Mouse (Mus musculus) C2C12 (cell line): ENCODE measurements around the gene Serinc5. TPM values are rescaled to one million over a fixed set of nuclear protein-coding genes. Genes with fewer than 3 reads are reported as not detected.
A peak's percentile ranks its signal among the peaks of the same experiment; 100 is the strongest.

Source experiments
- H3K27me3 ChIP-seq: one replicate; pipeline ENCODE4 v1.6.1; 2011; ENCODE audit not compliant: control insufficient read depth, insufficient read depth, insufficient read length
- H3K36me3 ChIP-seq: one replicate; pipeline ENCODE4 v1.6.1; 2011; ENCODE audit not compliant: control insufficient read depth, insufficient read depth
- H3K4me3 ChIP-seq: one replicate; pipeline ENCODE4 v1.5.1; 2011; ENCODE audit warnings: mild to moderate bottlenecking, control low read depth; ENCODE audit not compliant: poor library complexity, insufficient read depth, severe bottlenecking
- H3K79me2 ChIP-seq: one replicate; pipeline ENCODE4 v1.6.1; 2011; ENCODE audit not compliant: control insufficient read depth, insufficient read depth
- H3K79me3 ChIP-seq: one replicate; pipeline ENCODE4 v1.6.1; 2011; ENCODE audit warnings: low read depth, control low read depth
- H3ac ChIP-seq: one replicate; pipeline ENCODE3; 2011; ENCODE audit warnings: low read depth; ENCODE audit not compliant: control insufficient read depth, insufficient read length
- CEBPB ChIP-seq: IDR thresholded peaks from one replicate; pipeline ENCODE4 v1.6.1; 2011; ENCODE audit warnings: low read depth, mild to moderate bottlenecking, control low read depth, moderate library complexity
- CTCF ChIP-seq: IDR thresholded peaks from one replicate; pipeline ENCODE4 v1.5.1; 2011; ENCODE audit not compliant: control insufficient read depth, insufficient read depth, insufficient read length
- FOSL1 ChIP-seq: IDR thresholded peaks from one replicate; pipeline ENCODE4 v1.8.0; 2011; ENCODE audit warnings: mild to moderate bottlenecking, low read length; ENCODE audit not compliant: poor library complexity, insufficient read depth, severe bottlenecking
- MAX ChIP-seq: IDR thresholded peaks from one replicate; pipeline ENCODE4 v1.6.1; 2011; ENCODE audit warnings: mild to moderate bottlenecking, control low read depth
- MYOD1 ChIP-seq: IDR thresholded peaks from one replicate; pipeline ENCODE4 v1.6.1; 2011; ENCODE audit warnings: low read depth; ENCODE audit not compliant: control insufficient read depth, insufficient read length
- MYOG ChIP-seq: IDR thresholded peaks from one replicate; pipeline ENCODE4 v1.6.1; 2011; ENCODE audit not compliant: control insufficient read depth, insufficient read length; ENCODE audit errors: extremely low read depth
- USF1 ChIP-seq: IDR thresholded peaks from one replicate; pipeline ENCODE4 v1.6.1; 2011; ENCODE audit warnings: low read depth, mild to moderate bottlenecking, control low read depth, moderate library complexity
- polyA plus RNA-seq: library from polyadenylated mRNA; unstranded; fragments of >200 nt; fragmentation: generic; extraction: Trizol; gene quantifications from one replicate; pipeline ENCODE4 v1.2.1, GENCODE M21; 2012; ENCODE audit warnings: missing spikeins

Gene Serinc5
- polyA plus RNA-seq, 1 experiment: 2.8 TPM

DNA sequence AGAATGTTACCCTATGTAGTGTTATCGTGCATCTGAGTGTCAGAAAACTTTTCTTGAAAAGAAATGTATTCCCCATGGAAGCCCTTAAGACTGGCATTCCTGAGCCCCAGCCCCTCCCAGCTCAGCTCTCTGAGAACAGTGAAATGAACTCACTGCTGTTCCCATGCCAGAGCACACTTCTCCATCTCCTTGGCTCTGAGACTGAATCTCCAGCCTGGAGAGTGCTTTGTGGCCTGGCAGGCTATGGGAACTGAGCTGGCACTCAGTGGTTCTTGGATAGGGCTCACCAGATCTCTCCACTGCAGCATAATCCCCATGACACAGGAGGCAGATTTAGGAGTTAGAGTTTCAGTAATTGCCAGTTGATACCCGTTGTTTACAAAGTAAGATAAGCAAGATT, 36.8 kb downstream of the Serinc5 start:
- H3K79me3 ChIP-seq: no peaks in the 10 kb centered on the region
- no peaks in the 10 kb centered on the region for H3K27me3 ChIP-seq
- no peak overlapping the region for H3ac ChIP-seq
- no peaks in the 10 kb centered on the region for H3K36me3 ChIP-seq
- no peaks in the 10 kb centered on the region for H3K79me2 ChIP-seq
- TF ChIP-seq CTCF (no peak), MYOD1 (no peak), CEBPB (no peak), MYOG (no peak), FOSL1 (no peak), USF1 (no peak), MAX (no peak)
- H3K4me3 ChIP-seq: no peak overlapping the region

DNA sequence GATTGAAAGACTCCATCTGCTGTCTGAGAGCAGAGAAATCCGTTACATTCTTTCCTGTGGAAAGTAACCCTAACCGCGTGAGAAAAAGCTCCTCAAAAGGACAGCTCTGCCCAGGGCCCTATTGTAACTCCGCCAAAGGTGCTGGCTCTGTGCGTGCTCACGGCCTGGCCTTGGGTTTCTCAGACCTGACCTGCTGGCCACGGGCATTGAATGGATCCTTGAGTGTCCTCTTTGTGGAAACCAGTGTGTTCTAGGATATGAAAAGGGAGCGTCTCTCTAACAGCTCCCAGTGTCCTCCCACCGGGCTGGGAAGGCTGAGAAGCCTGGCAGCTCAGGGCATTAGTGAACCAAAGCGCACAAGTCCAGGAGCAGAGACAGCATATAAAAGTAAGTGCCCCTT, 38.2 kb downstream of the Serinc5 start:
- TF ChIP-seq USF1 (no peak), MYOD1 (no peak), CTCF (no peak), MYOG (no peak), MAX (no peak), CEBPB (no peak), FOSL1 (no peak)
- Histone ChIP-seq H3K27me3 (no peaks in the 10 kb centered on the region), H3K79me3 (no peaks in the 10 kb centered on the region), H3K4me3 (no peak overlapping the region), H3K36me3 (no peaks in the 10 kb centered on the region), H3K79me2 (no peaks in the 10 kb centered on the region), H3ac (no peak overlapping the region)

DNA sequence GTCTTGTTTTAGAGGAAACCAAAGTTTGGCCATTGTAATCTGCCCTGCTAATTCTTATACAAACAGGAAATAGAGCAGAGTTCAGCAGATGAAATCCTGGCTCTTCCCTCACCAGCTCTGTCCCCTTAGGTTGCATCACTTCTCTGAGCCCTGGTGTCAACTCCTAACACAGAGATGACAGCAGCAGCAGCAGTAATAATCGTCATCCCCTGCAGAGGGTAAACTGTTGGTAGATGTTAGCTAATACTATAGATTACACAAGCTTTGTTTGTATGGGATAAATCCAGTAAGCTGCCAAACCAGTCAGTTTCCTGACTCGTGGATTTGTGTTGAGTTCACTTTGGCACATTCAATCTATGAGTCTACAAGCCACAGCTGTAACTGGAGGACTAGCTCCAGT, 40.1 kb downstream of the Serinc5 start:
- no peak for TF ChIP-seq MYOG
- no peak for TF ChIP-seq USF1
- TF ChIP-seq MYOD1: no peak
- no peak for TF ChIP-seq MAX
- no peak for TF ChIP-seq CEBPB
- TF ChIP-seq CTCF: no peak
- TF ChIP-seq FOSL1: no peak
- no peak overlapping the region for H3ac ChIP-seq
- no peak overlapping the region for H3K4me3 ChIP-seq
- H3K79me2 ChIP-seq: no peaks in the 10 kb centered on the region
- H3K36me3 ChIP-seq: no peaks in the 10 kb centered on the region
- H3K79me3 ChIP-seq: no peaks in the 10 kb centered on the region
- no peaks in the 10 kb centered on the region for H3K27me3 ChIP-seq

DNA sequence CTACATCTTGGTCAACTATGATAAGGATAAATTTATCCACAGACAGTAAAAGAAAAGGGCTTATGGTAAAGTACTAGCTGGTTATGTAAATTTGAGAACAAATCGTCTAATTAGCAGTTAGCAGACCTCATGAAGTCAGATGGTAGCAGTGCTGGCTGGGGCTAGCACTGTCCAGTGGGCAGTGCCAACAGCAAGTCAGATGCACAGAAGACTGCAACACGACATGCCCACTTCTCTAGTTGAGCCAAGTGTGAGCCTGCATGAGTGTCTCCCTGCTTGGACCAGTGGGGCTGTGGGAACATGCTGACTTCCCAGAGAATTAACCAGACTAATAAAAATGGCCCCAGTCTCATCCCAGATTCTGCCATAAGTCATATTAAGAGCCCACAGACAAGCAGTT, 41.6 kb downstream of the Serinc5 start:
- Histone ChIP-seq H3K79me2 (no peaks in the 10 kb centered on the region), H3K27me3 (no peaks in the 10 kb centered on the region), H3K79me3 (no peaks in the 10 kb centered on the region), H3K4me3 (no peak overlapping the region), H3ac (no peak overlapping the region), H3K36me3 (no peaks in the 10 kb centered on the region)
- TF ChIP-seq USF1: no peak
- no peak for TF ChIP-seq MAX
- TF ChIP-seq FOSL1: no peak
- no peak for TF ChIP-seq MYOG
- no peak for TF ChIP-seq CTCF
- no peak for TF ChIP-seq MYOD1
- no peak for TF ChIP-seq CEBPB

DNA sequence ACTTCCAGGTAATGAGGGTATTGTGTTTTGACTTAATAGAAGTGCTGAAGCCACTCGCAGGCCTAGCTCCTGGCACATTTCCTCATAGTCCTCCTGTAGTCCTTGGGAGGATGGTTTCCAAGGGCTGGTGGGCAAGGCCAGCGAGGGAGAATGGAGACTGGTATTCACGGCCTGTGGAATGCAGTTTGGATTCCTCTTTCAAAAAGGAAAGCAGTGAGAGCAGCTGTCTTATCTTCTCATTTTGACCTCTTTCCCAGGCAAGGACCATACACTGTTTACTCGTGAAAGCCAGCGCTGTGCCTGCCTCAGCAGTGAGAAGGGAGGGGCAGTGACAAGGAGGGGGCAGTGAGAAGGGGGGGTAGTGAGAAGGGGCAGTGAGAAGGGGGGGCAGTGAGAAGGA, 42.4 kb downstream of the Serinc5 start:
- no peaks in the 10 kb centered on the region for H3K79me3 ChIP-seq
- H3K27me3 ChIP-seq: no peaks in the 10 kb centered on the region
- no peak for TF ChIP-seq USF1
- TF ChIP-seq CTCF: no peak
- no peak for TF ChIP-seq FOSL1
- TF ChIP-seq MYOD1: no peak
- no peak for TF ChIP-seq CEBPB
- no peak for TF ChIP-seq MAX
- no peak for TF ChIP-seq MYOG
- no peak overlapping the region for H3K4me3 ChIP-seq
- no peak overlapping the region for H3ac ChIP-seq
- no peaks in the 10 kb centered on the region for H3K36me3 ChIP-seq
- H3K79me2 ChIP-seq: no peaks in the 10 kb centered on the region

DNA sequence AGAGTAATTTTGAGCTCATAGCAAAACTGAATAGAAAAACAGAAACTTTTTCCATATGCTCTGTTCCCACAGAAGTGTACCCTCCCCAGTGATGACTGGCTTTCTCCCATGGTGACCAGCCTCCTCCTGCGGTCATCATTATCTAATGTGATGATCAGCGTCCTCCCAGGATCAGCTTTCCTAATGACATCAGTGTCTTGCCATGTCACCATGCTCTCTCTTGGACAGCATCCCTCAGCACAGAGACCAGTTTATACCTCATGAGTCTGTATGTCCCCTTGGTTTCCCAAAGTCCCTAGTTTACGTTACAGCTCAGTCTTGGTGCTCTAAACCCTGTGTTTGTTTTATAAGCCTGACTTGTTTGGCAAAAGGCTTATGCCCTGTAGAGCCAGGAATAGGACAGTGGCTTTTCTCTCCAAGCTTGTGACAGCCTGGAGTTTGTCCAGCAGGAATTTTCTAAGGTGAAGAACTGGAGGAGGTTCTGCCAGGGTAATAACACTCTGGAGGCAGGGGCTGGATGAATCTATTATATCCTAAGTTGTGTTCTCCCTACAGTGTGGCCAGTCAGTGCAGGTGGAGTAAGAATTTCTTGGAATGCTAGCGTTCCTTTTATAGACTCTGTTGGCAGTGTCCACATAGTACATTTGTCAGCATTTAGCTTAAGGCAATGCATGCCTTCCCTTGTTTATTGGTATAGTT, 46.1 kb downstream of the Serinc5 start:
- Histone ChIP-seq H3K36me3 (no peaks in the 10 kb centered on the region), H3K79me2 (no peaks in the 10 kb centered on the region), H3ac (no peak overlapping the region), H3K27me3 (no peaks in the 10 kb centered on the region), H3K4me3 (no peak overlapping the region), H3K79me3 (no peaks in the 10 kb centered on the region)
- TF ChIP-seq MYOG (no peak), MYOD1 (peak; percentile 23), USF1 (no peak), CEBPB (no peak), CTCF (no peak), FOSL1 (no peak), MAX (peak; percentile 45)
